Comparison of ENCODE assay signal across 17 mouse cellular contexts in the genomic region with DNA sequence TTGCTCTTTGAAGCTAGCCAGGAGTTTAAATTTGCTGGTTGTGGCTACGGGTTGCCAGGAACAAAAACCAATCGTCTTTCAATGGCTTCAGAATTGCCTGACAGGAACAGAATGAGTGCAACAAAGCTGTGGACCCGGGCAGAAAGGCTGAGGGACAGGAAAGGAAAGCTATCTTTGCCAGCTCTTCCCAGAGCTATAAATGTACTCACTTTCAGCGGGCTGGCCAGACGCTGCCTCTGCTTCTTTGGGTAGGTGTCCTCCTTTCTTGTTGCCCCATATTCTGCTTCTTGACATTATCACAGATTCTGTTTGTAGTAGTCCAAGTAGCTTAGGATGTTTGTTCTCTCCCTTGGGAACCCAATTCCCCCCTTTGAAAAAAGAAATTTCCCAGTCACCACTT.
"Had no signal": no experiment of that assay in that cellular context is flagged by ENCODE, and none has a peak within 500 bp of the region (broad histone marks: within the 10 kb centered on the region; RNA-seq: fewer than 3 reads in every experiment).

No protein-coding gene starts in this region.

- ATAC-seq: hindbrain, postnatal 0 days; intestine, embryonic 16.5 days; liver, embryonic 12.5 days had no signal

- DNase-seq: gastrocnemius, adult 2 months; gastrocnemius, postnatal 10 days; gastrocnemius, postnatal 25 days; heart, adult 18-20 months; heart, postnatal 14 days; heart, postnatal 36 days; kidney, adult 11 months; kidney, adult 2 months; kidney, adult 9 months; kidney, postnatal 14 days; kidney, postnatal 36 days; layer of hippocampus, adult 9-11 months; layer of hippocampus, postnatal 36 days; left cerebral cortex, postnatal 4 days had no signal
